Mouse (Mus musculus) myocyte (in vitro differentiated cells): Measurements from ENCODE around the gene Lrwd1.

Experiments used
- E2F4 ChIP-seq: IDR thresholded peaks from one replicate; pipeline ENCODE4 v1.6.1; 2011; ENCODE audit warnings: mild to moderate bottlenecking, control low read depth, moderate library complexity; ENCODE audit not compliant: insufficient read depth
- POLR2A ChIP-seq: IDR thresholded peaks from one replicate; pipeline ENCODE4 v1.6.1; 2011; ENCODE audit warnings: low read depth, mild to moderate bottlenecking, control low read depth, moderate library complexity; ENCODE audit not compliant: insufficient read length
- POLR2AphosphoS2 ChIP-seq: IDR thresholded peaks from one replicate; pipeline ENCODE4 v1.6.1; 2011; ENCODE audit warnings: low read depth, control low read depth; ENCODE audit not compliant: insufficient read length
- SRF ChIP-seq: IDR thresholded peaks from one replicate; pipeline ENCODE4 v1.6.1; 2011; ENCODE audit warnings: low read depth; ENCODE audit not compliant: control insufficient read depth, insufficient read length
- TCF12 ChIP-seq: IDR thresholded peaks from one replicate; pipeline ENCODE4 v1.6.1; 2011; ENCODE audit warnings: mild to moderate bottlenecking, control low read depth; ENCODE audit not compliant: poor library complexity, insufficient read depth, severe bottlenecking
- USF1 ChIP-seq: IDR thresholded peaks from one replicate; pipeline ENCODE4 v1.6.1; 2011; ENCODE audit warnings: low read depth, mild to moderate bottlenecking, control low read depth, moderate library complexity

DNA sequence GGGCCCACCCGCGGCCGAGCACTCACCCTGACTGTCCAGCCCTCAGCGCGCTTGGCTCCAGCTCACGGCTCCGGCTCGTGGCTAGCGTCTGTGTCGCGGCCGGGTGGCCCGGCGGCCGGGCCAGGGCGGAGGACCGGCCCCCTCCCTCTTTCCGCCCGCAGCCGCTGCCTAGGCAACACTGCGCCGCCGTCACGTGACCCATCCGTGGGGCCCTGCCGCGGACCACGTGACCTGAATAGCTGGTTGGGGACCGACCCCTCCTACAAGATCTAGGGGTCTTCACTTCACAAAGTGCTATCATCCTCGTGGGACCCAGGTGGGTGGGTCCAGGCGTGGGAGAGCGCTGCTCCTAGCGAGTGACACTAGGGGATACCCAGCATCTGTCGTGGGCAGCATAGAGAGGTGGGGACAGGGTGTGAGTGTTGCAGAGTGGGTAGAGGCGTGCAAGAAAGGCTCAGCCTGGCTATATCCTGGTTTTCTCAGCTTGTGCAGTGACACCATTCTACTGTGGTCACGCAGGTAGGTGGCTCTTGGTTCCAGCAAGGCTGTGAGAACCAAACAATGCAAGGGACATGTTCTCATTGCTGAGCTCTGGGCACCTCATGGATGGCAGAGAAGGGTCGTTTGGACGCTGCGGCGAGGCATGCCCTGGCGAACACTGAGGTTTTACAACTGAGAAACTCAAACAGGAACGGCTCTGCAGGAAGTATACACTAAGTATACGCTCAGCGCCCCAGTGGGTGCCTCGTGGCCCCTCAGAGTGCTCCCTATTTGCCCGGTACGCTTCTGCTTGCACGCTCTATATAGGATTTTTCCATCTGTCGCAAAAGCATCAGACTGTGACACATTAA is 34.9 kb upstream of the Lrwd1 start, which contains the start of gene Orai2:
- TF ChIP-seq TCF12 (no peak), E2F4 (no peak), SRF (no peak), POLR2AphosphoS2 (no peak), POLR2A (peak; percentile 56), USF1 (peak; percentile 98)
